Mouse (Mus musculus) midbrain, embryonic 15.5 days (tissue): ENCODE measurements around the gene Kremen1. TPM values are rescaled to one million over a fixed set of nuclear protein-coding genes. Genes with fewer than 3 reads are reported as not detected.

Experiments
- ATAC-seq: fragments of 200-750 bp; cut with Nextera tagmentation; replicated peaks from 2 replicates; pipeline ENCODE4 v1.8.0; 2017; ENCODE audit warnings: moderate TSS enrichment
- H3K27ac ChIP-seq: fragments of 300-500 bp; sonication (generic); 2 replicates; pipeline ENCODE4 v1.5.1; 2015; ENCODE audit warnings: mild to moderate bottlenecking, inconsistent platforms
- H3K27me3 ChIP-seq: fragments of 300-500 bp; sonication (generic); replicated peaks from 2 replicates; pipeline ENCODE4 v1.6.1; 2015; ENCODE audit warnings: inconsistent platforms
- H3K36me3 ChIP-seq: fragments of 300-500 bp; sonication (generic); replicated peaks from 2 replicates; pipeline ENCODE4 v1.6.1; 2015; ENCODE audit warnings: inconsistent platforms
- H3K4me1 ChIP-seq: fragments of 300-500 bp; sonication (generic); 2 replicates; pipeline ENCODE4 v1.6.1; 2015; ENCODE audit warnings: inconsistent platforms
- H3K4me2 ChIP-seq: fragments of 300-500 bp; sonication (generic); 2 replicates; pipeline ENCODE4 v1.6.1; 2015; ENCODE audit warnings: inconsistent platforms, mild to moderate bottlenecking, moderate library complexity
- H3K4me3 ChIP-seq: fragments of 300-500 bp; sonication (generic); 2 replicates; pipeline ENCODE4 v1.5.1; 2015; ENCODE audit warnings: mild to moderate bottlenecking, inconsistent platforms
- H3K9ac ChIP-seq: fragments of 300-500 bp; sonication (generic); 2 replicates; pipeline ENCODE4 v1.6.1; 2015; ENCODE audit warnings: mild to moderate bottlenecking, inconsistent platforms
- H3K9me3 ChIP-seq: fragments of 300-500 bp; sonication (generic); 2 replicates; pipeline ENCODE4 v1.6.1; 2016; ENCODE audit warnings: inconsistent platforms
- WGBS: fragments of 180-500 bp; shearing (Covaris S2); methylation state at CpG from one replicate; pipeline ENCODE4 v1.1.7; 2015; ENCODE audit warnings: mixed read lengths; 5-methylcytosine and 5-hydroxymethylcytosine counted together
- polyA plus RNA-seq: library from polyadenylated mRNA; unstranded; fragments of >200 nt; fragmentation: Nextera tagmentation; extraction: Ambion mirVana; gene quantifications from 2 replicates; pipeline ENCODE4 v1.2.1, GENCODE M21; 2015

The Kremen1 gene
- polyA plus RNA-seq, 1 experiment from 2014 or later = 5.2 TPM

GRCm38 (mm10) chr11:5280932-5281331 is 19.6 kb upstream of the Kremen1 start:
- 95% methylated on average over 7 of the region's 7 CpGs for WGBS
- Histone ChIP-seq H3K9me3 (no peaks in the 10 kb centered on the region), H3K4me1 (no peaks in the 10 kb centered on the region), H3K4me2 (no peak overlapping the region), H3K9ac (no peak overlapping the region), H3K4me3 (no peak overlapping the region), H3K27ac (no peak overlapping the region), H3K36me3 (peaks cover 13% of the 10 kb centered on the region; the same call in 1 of the 2 replicates), H3K27me3 (no peaks in the 10 kb centered on the region)
- ATAC-seq = no peak

GRCm38 (mm10) chr11:5278463-5278862 is 17.1 kb upstream of the Kremen1 start:
- no peaks in the 10 kb centered on the region for H3K4me1 ChIP-seq
- WGBS = 85% methylated on average over 2 of the region's 2 CpGs
- no peak for ATAC-seq
- H3K27me3 ChIP-seq = no peaks in the 10 kb centered on the region
- H3K9me3 ChIP-seq = no peaks in the 10 kb centered on the region
- H3K9ac ChIP-seq = no peak overlapping the region
- H3K36me3 ChIP-seq = 0 out of 2 replicates have a peak, but pooled peaks cover 7% of the 10 kb centered on the region
- no peak overlapping the region for H3K4me3 ChIP-seq
- H3K27ac ChIP-seq = no peak overlapping the region
- no peak overlapping the region for H3K4me2 ChIP-seq

GRCm38 (mm10) chr11:5277307-5277971 is 16.1 kb upstream of the Kremen1 start:
- no peaks in the 10 kb centered on the region for H3K4me1 ChIP-seq
- H3K4me3 ChIP-seq = no peak overlapping the region
- no peak overlapping the region for H3K27ac ChIP-seq
- no peak overlapping the region for H3K4me2 ChIP-seq
- WGBS = 58% methylated on average over 5 of the region's 5 CpGs
- H3K9me3 ChIP-seq = no peaks in the 10 kb centered on the region
- no peak overlapping the region for H3K9ac ChIP-seq
- H3K36me3 ChIP-seq = 0 out of 2 replicates have a peak, but pooled peaks cover 3% of the 10 kb centered on the region
- no peak for ATAC-seq
- H3K27me3 ChIP-seq = no peaks in the 10 kb centered on the region

DNA sequence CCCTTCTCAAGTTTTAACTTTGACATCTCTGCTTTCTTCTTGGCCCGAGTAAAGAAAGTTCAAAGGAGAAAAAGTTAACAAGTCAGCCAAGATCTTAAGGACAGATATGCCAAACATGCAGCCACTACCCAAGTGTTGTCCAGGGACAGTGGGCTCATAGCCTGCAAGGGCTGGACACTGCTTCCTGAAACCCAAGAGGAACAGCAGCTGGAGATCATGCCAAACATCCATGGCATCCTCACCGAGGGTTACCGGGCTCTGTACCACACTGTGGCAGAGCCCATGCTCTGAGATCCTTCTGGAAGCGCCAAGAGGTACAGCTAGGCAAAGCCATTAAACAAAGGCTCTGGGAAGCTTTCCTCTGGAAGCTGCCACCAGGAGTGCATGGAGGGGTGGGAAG is 13.9 kb upstream of the Kremen1 start:
- H3K27me3 ChIP-seq = no peaks in the 10 kb centered on the region
- no peak overlapping the region for H3K4me2 ChIP-seq
- H3K27ac ChIP-seq = no peak overlapping the region
- peaks cover 11% of the 10 kb centered on the region; the same call in 1 of the 2 replicates for H3K4me1 ChIP-seq
- H3K9ac ChIP-seq = no peak overlapping the region
- 83% methylated on average over 4 of the region's 4 CpGs for WGBS
- no peak overlapping the region for H3K4me3 ChIP-seq
- no peak for ATAC-seq
- H3K9me3 ChIP-seq = no peaks in the 10 kb centered on the region
- no peaks in the 10 kb centered on the region for H3K36me3 ChIP-seq

GRCm38 (mm10) chr11:5272536-5273234 is 11.3 kb upstream of the Kremen1 start:
- Histone ChIP-seq H3K27me3 (no peaks in the 10 kb centered on the region), H3K4me3 (no peak overlapping the region), H3K27ac (no peak overlapping the region), H3K9ac (no peak overlapping the region), H3K9me3 (no peaks in the 10 kb centered on the region), H3K36me3 (no peaks in the 10 kb centered on the region), H3K4me2 (no peak overlapping the region), H3K4me1 (peaks cover 11% of the 10 kb centered on the region; the same call in 1 of the 2 replicates)
- ATAC-seq = peak; percentile 42; the same call in 1 of the 2 replicates
- WGBS = 80% methylated on average over 9 of the region's 9 CpGs

- Histone ChIP-seq H3K4me2 (no peak overlapping the region), H3K27me3 (no peaks in the 10 kb centered on the region), H3K4me3 (no peak overlapping the region), H3K36me3 (no peaks in the 10 kb centered on the region), H3K4me1 (peaks cover 11% of the 10 kb centered on the region; the same call in 1 of the 2 replicates), H3K9me3 (no peaks in the 10 kb centered on the region), H3K9ac (no peak overlapping the region), H3K27ac (peak overlapping the region; percentile 65; the same call in 1 of the 2 replicates)
- 67% methylated on average over 4 of the region's 4 CpGs for WGBS
- no peak for ATAC-seq
Observed at GRCm38 (mm10) chr11:5272066-5272360, 10.7 kb upstream of the Kremen1 start.

GRCm38 (mm10) chr11:5271274-5272065 is 10.1 kb upstream of the Kremen1 start:
- no peaks in the 10 kb centered on the region for H3K36me3 ChIP-seq
- H3K27ac ChIP-seq = peak overlapping the region; percentile 65
- no peaks in the 10 kb centered on the region for H3K9me3 ChIP-seq
- no peak for ATAC-seq
- H3K4me3 ChIP-seq = no peak overlapping the region
- H3K27me3 ChIP-seq = no peaks in the 10 kb centered on the region
- H3K4me2 ChIP-seq = no peak overlapping the region
- no peak overlapping the region for H3K9ac ChIP-seq
- WGBS = 57% methylated on average over 9 of the region's 9 CpGs
- H3K4me1 ChIP-seq = peaks cover 11% of the 10 kb centered on the region; the same call in 1 of the 2 replicates

GRCm38 (mm10) chr11:5269846-5270461 is 8.6 kb upstream of the Kremen1 start:
- Histone ChIP-seq H3K4me3 (no peak overlapping the region), H3K9ac (no peak overlapping the region), H3K4me1 (peaks cover 11% of the 10 kb centered on the region; the same call in 1 of the 2 replicates), H3K36me3 (no peaks in the 10 kb centered on the region), H3K27ac (no peak overlapping the region), H3K4me2 (no peak overlapping the region), H3K9me3 (no peaks in the 10 kb centered on the region), H3K27me3 (no peaks in the 10 kb centered on the region)
- no peak for ATAC-seq
- 85% methylated on average over 8 of the region's 8 CpGs for WGBS

DNA sequence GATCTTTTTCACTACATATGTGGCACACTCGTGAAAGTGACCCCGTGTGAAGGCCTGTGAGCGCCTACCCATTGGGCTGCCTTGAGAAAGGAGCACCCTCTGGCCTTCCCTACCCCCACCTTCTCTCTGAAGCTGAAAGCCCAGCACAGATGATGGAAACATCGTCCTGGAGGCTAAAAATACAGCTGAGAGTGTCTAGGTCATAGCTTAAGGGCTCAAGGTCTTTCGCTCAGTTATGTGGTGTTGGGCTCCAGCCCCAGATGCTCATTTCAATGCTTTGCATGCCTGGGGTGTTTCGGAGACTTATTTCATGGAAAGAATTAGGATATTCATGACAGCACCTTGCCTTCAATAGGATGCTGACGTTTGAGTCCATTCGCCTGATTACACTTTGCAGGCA is 4.4 kb upstream of the Kremen1 start:
- H3K27ac ChIP-seq = no peak overlapping the region

GRCm38 (mm10) chr11:5263078-5263730 is 1.8 kb upstream of the Kremen1 start:
- WGBS = 56% methylated on average over 26 of the region's 26 CpGs
- no peak overlapping the region for H3K27ac ChIP-seq
- no peak for ATAC-seq
- H3K9me3 ChIP-seq = no peaks in the 10 kb centered on the region
- H3K36me3 ChIP-seq = no peaks in the 10 kb centered on the region
- H3K4me1 ChIP-seq = peaks cover 8% of the 10 kb centered on the region; the same call in 1 of the 2 replicates
- H3K27me3 ChIP-seq = 0 out of 2 replicates have a peak, but pooled peaks cover 3% of the 10 kb centered on the region
- H3K9ac ChIP-seq = no peak overlapping the region
- no peak overlapping the region for H3K4me3 ChIP-seq
- H3K4me2 ChIP-seq = no peak overlapping the region

More for the DNA sequence above, 4.4 kb upstream of the Kremen1 start:
- peaks cover 3% of the 10 kb centered on the region; the same call in 1 of the 2 replicates for H3K4me1 ChIP-seq
- ATAC-seq = no peak
- no peak overlapping the region for H3K4me2 ChIP-seq
- H3K4me3 ChIP-seq = no peak overlapping the region
- WGBS = 84% methylated on average over 8 of the region's 8 CpGs
- no peaks in the 10 kb centered on the region for H3K9me3 ChIP-seq
- H3K27me3 ChIP-seq = 0 out of 2 replicates have a peak, but pooled peaks cover 3% of the 10 kb centered on the region
- H3K9ac ChIP-seq = no peak overlapping the region
- no peaks in the 10 kb centered on the region for H3K36me3 ChIP-seq

- peak overlapping the region; percentile 90 for H3K4me3 ChIP-seq
- no peaks in the 10 kb centered on the region for H3K9me3 ChIP-seq
- H3K36me3 ChIP-seq = no peaks in the 10 kb centered on the region
- H3K9ac ChIP-seq = peak overlapping the region; percentile 56
- ATAC-seq = peak; percentile 45
- peak overlapping the region; percentile 79 for H3K4me2 ChIP-seq
- 0 out of 2 replicates have a peak, but pooled peaks cover 3% of the 10 kb centered on the region for H3K27me3 ChIP-seq
- WGBS = under 1% methylated on average over 39 of the region's 42 CpGs
- peaks cover 15% of the 10 kb centered on the region for H3K4me1 ChIP-seq
- 0 out of 2 replicates have a peak overlapping the region, but pooled peaks have one; percentile 21 for H3K27ac ChIP-seq
Observed at GRCm38 (mm10) chr11:5260942-5261459, 357 bp downstream of the Kremen1 start.
